Mouse (Mus musculus): ENCODE measurements at regions not wholly inside any gene's neighbourhood (a gene's known extent, or its start where the extent isn't known, plus 50 kb on each side); places are given as distances from the start of the nearest gene placed in this dataset.

GRCm38 (mm10) chr16:21321188-21322070 is 101.5 kb upstream of the Vps8 start:
- no peak for DNase-seq

GRCm38 (mm10) chr16:21322437-21322836 is 100.5 kb upstream of the Vps8 start:
- DNase-seq: no peak

GRCm38 (mm10) chr16:21323446-21324034 is 99.4 kb upstream of the Vps8 start:
- no peak for DNase-seq

GRCm38 (mm10) chr16:21327969-21328368 is 94.9 kb upstream of the Vps8 start:
- DNase-seq: no peak

DNA sequence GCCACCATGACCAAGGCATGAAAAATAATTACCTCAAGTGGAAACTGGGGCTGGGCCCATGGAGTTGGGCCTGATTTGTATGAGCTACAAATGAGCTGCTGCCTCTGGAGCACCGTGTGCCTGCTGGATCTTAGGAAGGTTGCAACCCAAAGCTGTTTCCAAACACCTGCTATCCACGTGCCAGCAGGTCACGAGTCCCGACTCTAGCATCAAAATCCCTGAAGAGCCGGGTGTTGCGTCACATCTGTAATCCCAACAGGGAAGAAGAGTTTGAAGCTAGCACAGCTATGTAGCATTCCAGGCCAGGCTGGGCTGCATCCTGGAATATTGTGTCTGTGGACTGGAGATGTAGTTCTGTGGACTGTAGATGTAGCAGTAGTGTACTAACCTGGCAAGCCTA is 93.7 kb upstream of the Vps8 start:
- DNase-seq: no peak

GRCm38 (mm10) chr16:21331229-21331628 is 91.7 kb upstream of the Vps8 start:
- DNase-seq: no peak

- DNase-seq: peak; percentile 37
Measured at GRCm38 (mm10) chr16:21332411-21332810, 90.5 kb upstream of the Vps8 start.

- no peak for DNase-seq
Measured at GRCm38 (mm10) chr16:21332862-21333222, 90.1 kb upstream of the Vps8 start.

- peak; percentile 91 for DNase-seq
Measured at GRCm38 (mm10) chr16:21333223-21333951, 89.5 kb upstream of the Vps8 start.

GRCm38 (mm10) chr16:21339061-21339459 is 83.9 kb upstream of the Vps8 start:
- DNase-seq: peak; percentile 18

GRCm38 (mm10) chr16:21339460-21340081 is 83.3 kb upstream of the Vps8 start:
- peak; percentile 45 for DNase-seq

DNA sequence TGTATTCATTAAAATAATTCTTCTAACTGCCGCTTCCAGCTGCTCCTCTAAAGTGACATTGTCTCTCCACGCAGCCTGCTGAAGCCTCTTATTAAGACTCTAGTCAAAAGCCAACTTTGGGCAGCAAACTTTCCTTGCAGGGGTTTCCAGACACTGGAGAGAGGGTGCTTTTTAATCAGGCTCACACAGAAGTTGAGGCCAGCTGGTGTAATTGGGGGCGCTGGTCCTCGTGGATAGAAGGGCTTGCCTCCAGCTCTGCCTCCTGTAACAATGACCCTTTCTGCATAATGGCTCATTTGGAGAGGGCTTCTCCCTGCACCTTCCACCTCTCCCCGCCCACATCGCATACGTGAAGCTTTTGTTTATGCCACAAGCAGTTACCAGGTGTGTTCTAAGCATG is 82.8 kb upstream of the Vps8 start:
- no peak for DNase-seq

DNA sequence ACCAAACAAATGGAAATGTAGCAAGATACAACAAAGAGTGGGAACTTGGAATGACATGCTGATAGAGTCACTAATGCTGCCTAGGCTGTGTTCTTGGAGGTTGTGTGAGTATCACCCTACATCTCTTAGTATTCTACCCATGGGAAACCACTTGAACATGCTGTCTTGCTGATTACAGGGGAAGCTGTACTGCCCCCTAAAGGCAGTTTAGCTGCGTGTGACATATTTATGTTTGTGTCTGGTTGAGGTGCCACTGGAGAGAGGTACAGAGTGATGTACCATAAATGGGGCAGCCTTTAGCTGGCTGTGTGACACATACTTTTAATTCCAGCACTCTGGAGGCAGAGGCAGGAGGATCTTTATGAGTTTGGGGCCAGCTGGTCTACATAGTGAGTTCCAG is 73.0 kb upstream of the Vps8 start:
- DNase-seq: no peak

- no peak for DNase-seq
Measured at GRCm38 (mm10) chr16:21351289-21351688, 71.6 kb upstream of the Vps8 start.

DNA sequence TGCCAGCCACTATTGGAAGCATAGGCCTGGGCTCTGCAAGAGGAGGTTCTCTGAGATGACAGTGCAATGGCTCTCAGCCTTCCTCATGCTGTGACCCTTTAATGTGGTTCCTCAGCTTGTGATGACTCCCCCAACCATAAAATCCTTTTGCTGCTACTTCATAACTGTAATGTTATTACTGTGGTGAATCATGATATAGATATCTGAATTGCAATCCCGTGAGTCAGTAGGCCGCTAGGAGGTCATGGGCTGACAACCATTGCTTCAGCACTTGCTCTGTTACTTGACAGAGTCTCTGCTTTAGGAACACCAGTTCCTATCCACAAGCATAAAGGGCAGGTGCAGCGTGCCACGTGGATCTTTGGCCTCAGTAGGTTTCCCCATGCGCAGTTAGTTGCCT is 69.8 kb upstream of the Vps8 start:
- no peak for DNase-seq

DNA sequence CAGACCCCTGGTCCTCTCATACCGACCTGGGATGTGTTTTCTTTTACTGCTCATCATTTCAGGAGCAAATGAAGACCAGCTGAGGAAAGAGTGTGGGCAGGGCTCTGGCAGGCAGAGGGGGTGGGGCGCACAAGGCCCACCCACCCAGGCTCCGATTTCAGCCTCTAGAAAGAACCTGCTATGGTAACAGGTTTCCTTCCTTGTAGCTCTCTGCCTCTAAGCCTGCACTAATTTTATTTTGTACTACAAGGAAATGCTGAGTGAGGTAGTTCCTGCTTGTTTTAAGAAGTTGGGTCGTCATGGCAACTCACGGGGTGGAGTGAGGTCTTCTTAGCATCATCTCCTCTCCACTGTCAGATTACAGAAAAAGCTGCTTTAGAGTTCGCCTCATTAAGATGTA is 69.4 kb upstream of the Vps8 start:
- no peak for DNase-seq

- DNase-seq: no peak
Measured at GRCm38 (mm10) chr16:21355638-21356037, 67.3 kb upstream of the Vps8 start.

GRCm38 (mm10) chr16:21357433-21357832 is 65.5 kb upstream of the Vps8 start:
- DNase-seq: no peak

DNA sequence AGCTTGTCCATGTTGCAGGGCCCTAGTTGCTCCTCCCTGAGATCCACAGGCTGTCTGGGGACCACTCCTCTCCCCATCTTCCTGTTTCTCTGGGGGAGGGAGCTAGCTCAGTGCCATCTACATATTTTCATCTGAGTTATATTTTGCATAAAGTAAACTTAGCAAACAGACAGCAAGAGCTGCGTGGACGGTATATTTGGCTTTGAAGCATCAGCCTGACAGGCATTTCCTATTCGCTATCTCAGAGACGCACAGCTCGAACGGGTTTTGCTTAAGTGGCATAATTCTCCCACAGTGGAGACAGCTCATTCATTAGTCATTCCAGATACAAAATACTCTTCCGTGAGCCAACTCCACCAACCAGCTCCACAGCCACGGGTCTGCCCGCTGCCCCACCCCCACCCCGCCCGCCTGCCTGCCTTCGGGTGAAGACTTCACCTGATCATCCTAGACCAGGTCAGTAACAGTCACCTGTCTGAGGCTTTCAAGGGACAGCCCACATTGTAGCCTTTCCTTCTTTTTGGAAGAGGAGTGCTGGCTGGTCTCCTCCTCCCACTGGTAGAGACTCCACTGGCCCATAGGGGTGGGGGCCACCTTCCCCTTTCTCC is 64.5 kb upstream of the Vps8 start:
- DNase-seq: no peak

GRCm38 (mm10) chr16:21359459-21359858 is 63.5 kb upstream of the Vps8 start:
- DNase-seq: no peak

DNA sequence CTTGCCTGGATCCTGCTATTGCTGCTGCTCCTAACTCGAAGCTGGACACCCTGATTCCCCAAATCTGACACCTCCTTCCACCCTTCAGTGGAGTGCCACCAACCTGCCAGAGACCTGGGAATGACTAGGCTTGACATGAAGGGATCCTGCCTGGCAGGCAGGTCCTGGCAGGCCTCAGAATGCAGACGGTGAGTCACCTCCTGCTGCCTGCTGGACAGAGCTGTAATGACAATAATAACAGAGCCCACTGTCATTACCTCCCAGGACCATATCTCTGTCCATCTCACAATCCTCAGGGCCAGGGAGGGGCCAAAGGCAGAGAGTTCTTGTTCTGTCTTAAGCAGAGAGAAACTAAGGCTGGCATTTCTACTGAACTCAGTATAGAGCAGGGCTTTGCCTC is 61.5 kb upstream of the Vps8 start:
- no peak for DNase-seq

GRCm38 (mm10) chr16:21362663-21363367 is 60.1 kb upstream of the Vps8 start:
- no peak for DNase-seq
